Mouse (Mus musculus) CD4-positive helper T cell, adult 2 months (primary cell): ENCODE results near the gene Hmcn1.

Source experiments
- DNase-seq: peaks from one replicate; pipeline ENCODE4 v3.0.0-alpha.2; 2012; ENCODE audit warnings: low read depth, missing footprints, low spot score

The Hmcn1 gene

DNA sequence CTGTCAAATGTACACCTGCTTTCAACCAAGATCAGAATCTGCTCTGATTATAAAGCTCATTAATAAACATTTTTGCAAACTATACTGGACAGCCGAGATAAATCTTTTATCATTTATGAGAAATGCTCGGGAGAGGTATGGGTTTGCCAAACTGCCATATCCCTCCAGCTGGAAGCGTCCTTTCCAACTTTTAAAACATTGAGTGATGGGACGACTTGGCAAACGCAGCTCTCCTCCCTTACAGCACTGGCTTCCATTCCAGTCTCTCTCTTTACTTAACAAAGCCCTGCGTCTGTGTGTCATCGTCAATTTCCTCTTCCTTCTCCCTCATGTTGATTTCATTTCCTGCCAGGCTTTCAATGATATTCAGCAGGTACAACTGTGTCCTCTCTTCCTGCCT lies 114.8 kb downstream of the Hmcn1 start:
- no peak for DNase-seq

DNA sequence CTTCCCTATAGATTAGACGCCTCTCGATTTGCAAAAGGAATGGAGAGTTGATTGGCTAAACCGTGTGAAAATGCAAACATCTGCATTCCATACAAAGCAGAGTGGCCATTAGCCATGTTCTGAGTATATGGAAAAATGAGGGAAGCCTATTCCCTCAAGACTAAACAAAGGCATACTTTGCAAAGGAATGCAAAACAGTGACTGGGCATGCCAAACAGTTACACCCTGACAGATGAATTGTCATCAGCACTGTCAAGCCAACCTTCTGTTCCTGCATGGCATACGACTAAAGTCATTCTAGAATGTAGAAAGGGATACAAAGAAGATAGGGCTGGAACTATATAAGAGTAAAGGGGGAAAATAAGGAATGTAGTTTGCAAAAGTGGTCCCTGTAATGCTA lies 115.3 kb downstream of the Hmcn1 start:
- no peak for DNase-seq

GRCm38 (mm10) chr1:150874025-150874424 lies 119.2 kb downstream of the Hmcn1 start:
- DNase-seq = no peak

DNA sequence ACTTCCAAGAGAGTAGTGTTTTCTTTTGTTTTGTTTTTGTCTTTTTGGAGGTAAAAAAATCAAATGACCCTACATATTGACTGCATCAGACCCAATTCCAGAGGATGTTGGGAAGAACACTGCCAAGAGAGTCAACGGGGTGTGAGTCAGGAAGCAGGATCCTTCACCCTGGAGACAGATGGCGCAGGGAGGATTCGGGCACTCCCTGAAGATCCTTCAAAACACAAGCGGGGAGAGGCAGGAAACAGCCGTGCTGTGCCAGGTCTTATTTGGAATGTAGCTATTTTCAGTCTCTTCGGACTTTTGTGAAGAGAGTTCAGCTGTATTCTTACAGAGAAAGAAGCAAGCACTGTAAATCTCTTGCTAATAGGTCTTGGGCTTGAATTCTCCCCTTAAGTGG lies 120.0 kb downstream of the Hmcn1 start:
- no peak for DNase-seq

DNA sequence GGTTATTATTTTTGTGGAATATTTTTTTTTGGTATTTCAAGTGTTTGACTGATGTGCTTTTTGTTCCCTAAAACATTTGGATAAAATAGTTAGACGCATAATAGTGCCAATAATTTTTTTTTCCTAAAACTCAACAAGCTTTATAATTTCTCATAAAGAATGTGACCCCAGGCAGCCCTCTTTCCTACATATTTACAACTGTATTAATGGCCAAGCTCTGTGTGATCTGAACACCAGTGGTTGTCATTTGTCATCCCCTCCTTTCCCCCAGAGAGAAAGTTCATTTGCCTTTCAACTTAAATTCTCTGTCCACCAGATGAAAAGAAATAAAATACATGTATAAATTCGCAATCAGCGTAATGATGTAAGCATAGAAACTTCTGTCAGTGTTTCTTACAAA lies 121.1 kb downstream of the Hmcn1 start:
- DNase-seq = no peak

- no peak for DNase-seq
Measured at GRCm38 (mm10) chr1:150869189-150869588, 124.0 kb downstream of the Hmcn1 start.

GRCm38 (mm10) chr1:150866615-150867014 lies 126.6 kb downstream of the Hmcn1 start:
- DNase-seq = no peak

- DNase-seq = no peak
Measured at GRCm38 (mm10) chr1:150857779-150858178, 135.5 kb downstream of the Hmcn1 start.

DNA sequence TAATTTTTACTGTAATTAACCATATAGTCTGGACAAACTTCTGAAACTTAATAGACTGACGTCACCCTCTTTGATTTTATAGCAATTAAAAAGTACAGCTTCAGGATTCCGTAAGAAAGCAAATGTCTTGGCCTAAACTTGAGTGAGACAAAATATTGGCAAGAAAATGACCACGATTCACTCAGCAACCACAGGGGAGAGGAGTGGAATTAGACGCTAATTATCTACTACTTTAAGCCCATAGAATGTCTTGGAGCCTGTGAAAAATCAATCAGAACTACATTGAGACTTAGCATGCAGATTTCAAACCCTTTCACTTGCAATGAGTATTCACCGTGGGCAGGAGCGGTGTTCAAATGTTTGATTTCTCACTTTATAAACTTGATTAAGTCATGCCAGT lies 159.8 kb downstream of the Hmcn1 start:
- no peak for DNase-seq

- no peak for DNase-seq
Measured at GRCm38 (mm10) chr1:150829851-150830250, 163.4 kb downstream of the Hmcn1 start.

GRCm38 (mm10) chr1:150827169-150827568 lies 166.1 kb downstream of the Hmcn1 start:
- DNase-seq = no peak

- DNase-seq = peak; percentile 9
Measured at GRCm38 (mm10) chr1:150824334-150825005, 168.8 kb downstream of the Hmcn1 start.

- no peak for DNase-seq
Measured at GRCm38 (mm10) chr1:150816035-150816807, 177.0 kb downstream of the Hmcn1 start.

- no peak for DNase-seq
Measured at GRCm38 (mm10) chr1:150814917-150815316, 178.3 kb downstream of the Hmcn1 start.

DNA sequence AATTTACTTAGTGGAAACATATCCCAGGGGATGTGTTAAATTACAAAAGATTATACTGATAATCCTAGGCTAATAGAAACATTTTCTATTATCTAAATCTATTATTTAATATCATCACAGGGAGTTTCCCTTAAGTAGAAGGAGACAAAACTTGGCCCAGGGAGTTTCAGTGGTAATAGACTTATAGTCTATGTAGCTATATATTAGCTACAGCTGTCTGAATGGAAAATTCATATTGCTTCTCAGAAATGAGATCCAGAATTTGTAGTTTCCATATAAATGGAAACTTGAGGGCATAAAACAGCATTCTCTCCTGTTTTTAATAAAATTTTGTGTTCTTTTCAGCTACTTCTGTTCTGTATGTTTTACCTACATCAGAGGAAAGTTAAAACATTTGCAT lies 179.9 kb downstream of the Hmcn1 start:
- DNase-seq = no peak

DNA sequence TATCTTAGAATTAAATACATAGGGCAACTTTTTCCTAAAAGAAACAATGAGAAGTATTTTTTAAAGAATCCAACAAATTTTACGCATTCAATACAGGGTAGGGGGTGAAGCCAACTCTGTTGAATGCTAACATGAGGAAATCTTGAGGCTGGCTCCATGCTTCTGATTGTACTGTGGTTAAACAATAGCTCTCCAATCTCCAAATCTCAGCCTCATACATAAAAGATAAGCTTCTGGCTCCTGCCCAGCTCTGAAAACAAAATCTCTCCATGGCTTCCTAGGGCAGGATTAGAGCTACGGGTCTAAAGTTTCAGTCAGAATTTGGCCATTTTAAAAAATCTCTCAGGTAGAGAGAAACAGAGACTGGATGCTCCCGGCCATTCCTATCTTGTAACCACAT lies 186.4 kb downstream of the Hmcn1 start:
- no peak for DNase-seq

DNA sequence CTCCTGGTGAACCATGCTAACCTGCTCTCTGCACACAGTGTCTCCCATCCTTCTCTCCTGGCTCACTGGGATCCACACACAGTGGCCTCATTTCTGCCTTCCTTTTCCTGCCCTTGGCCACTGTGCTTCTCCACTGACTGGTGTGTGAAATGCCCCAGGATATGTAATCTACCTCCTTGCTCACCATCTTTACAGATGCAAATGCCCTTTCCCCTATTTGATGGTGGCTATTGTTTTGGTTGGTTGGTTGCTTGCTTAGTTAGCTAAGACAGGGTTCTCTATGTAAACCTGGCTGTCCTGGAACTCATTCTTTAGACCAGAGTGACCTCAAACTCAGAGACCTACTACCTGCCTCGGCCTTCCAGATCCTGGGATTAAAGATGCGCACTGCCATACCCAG lies 187.8 kb downstream of the Hmcn1 start:
- no peak for DNase-seq

- no peak for DNase-seq
Measured at GRCm38 (mm10) chr1:150804235-150805099, 188.8 kb downstream of the Hmcn1 start.

- no peak for DNase-seq
Measured at GRCm38 (mm10) chr1:150802642-150803041, 190.6 kb downstream of the Hmcn1 start.

- DNase-seq = no peak
Measured at GRCm38 (mm10) chr1:150800611-150801263, 192.5 kb downstream of the Hmcn1 start.

DNA sequence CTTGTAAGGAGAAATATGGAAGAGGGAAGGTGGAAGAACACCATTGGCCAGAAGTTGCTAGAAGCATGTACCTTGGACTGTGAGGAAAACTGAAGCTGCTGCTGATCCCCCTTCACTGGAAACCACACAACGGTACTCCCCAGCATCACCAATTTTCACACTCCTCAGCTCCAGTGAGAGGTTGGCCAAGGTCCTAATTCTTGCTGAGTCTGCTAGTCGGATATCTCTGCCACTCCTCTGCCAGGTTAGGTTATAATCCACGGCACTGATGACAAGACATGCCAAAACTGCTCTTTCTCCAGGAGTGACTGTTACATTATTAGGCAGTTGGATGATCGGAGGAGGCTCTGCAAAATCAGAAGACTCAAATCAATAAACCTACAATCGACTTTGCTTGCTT lies 194.6 kb downstream of the Hmcn1 start:
- no peak for DNase-seq

GRCm38 (mm10) chr1:150786746-150787145 lies 206.5 kb downstream of the Hmcn1 start:
- no peak for DNase-seq
